Mouse (Mus musculus) midbrain, embryonic 15.5 days (tissue): ENCODE data around the gene Gpr19. TPM values are rescaled to one million over a fixed set of nuclear protein-coding genes. Genes with fewer than 3 reads are reported as not detected.

Experiments used
- ATAC-seq: fragments of 200-750 bp; cut with Nextera tagmentation; replicated peaks from 2 replicates; pipeline ENCODE4 v1.8.0; 2017; ENCODE audit warnings: moderate TSS enrichment
- H3K27ac ChIP-seq: fragments of 300-500 bp; sonication (generic); 2 replicates; pipeline ENCODE4 v1.5.1; 2015; ENCODE audit warnings: mild to moderate bottlenecking, inconsistent platforms
- H3K27me3 ChIP-seq: fragments of 300-500 bp; sonication (generic); replicated peaks from 2 replicates; pipeline ENCODE4 v1.6.1; 2015; ENCODE audit warnings: inconsistent platforms
- H3K36me3 ChIP-seq: fragments of 300-500 bp; sonication (generic); replicated peaks from 2 replicates; pipeline ENCODE4 v1.6.1; 2015; ENCODE audit warnings: inconsistent platforms
- H3K4me1 ChIP-seq: fragments of 300-500 bp; sonication (generic); 2 replicates; pipeline ENCODE4 v1.6.1; 2015; ENCODE audit warnings: inconsistent platforms
- H3K4me2 ChIP-seq: fragments of 300-500 bp; sonication (generic); 2 replicates; pipeline ENCODE4 v1.6.1; 2015; ENCODE audit warnings: inconsistent platforms, mild to moderate bottlenecking, moderate library complexity
- H3K4me3 ChIP-seq: fragments of 300-500 bp; sonication (generic); 2 replicates; pipeline ENCODE4 v1.5.1; 2015; ENCODE audit warnings: mild to moderate bottlenecking, inconsistent platforms
- H3K9ac ChIP-seq: fragments of 300-500 bp; sonication (generic); 2 replicates; pipeline ENCODE4 v1.6.1; 2015; ENCODE audit warnings: mild to moderate bottlenecking, inconsistent platforms
- H3K9me3 ChIP-seq: fragments of 300-500 bp; sonication (generic); 2 replicates; pipeline ENCODE4 v1.6.1; 2016; ENCODE audit warnings: inconsistent platforms
- WGBS: fragments of 180-500 bp; shearing (Covaris S2); methylation state at CpG from one replicate; pipeline ENCODE4 v1.1.7; 2015; ENCODE audit warnings: mixed read lengths; 5-methylcytosine and 5-hydroxymethylcytosine counted together
- polyA plus RNA-seq: library from polyadenylated mRNA; unstranded; fragments of >200 nt; fragmentation: Nextera tagmentation; extraction: Ambion mirVana; gene quantifications from 2 replicates; pipeline ENCODE4 v1.2.1, GENCODE M21; 2015

Gpr19 gene
- polyA plus RNA-seq, 1 experiment from 2014 or later: 44.0 TPM

- Histone ChIP-seq H3K4me1 (peaks cover 25% of the 10 kb centered on the region), H3K27me3 (no peaks in the 10 kb centered on the region), H3K9ac (peak overlapping the region; percentile 50; the same call in 1 of the 2 replicates), H3K4me2 (peak overlapping the region; percentile 91), H3K4me3 (peak overlapping the region; percentile 75), H3K36me3 (no peaks in the 10 kb centered on the region), H3K27ac (0 out of 2 replicates have a peak overlapping the region, but pooled peaks have one; percentile 42), H3K9me3 (no peaks in the 10 kb centered on the region)
- ATAC-seq: peak; percentile 37
- WGBS: under 1% methylated on average over 15 of the region's 15 CpGs
Measured at GRCm38 (mm10) chr6:134928889-134929310, 30.5 kb upstream of the Gpr19 start.

GRCm38 (mm10) chr6:134928096-134928888 is 29.9 kb upstream of the Gpr19 start:
- Histone ChIP-seq H3K27me3 (no peaks in the 10 kb centered on the region), H3K4me2 (peak overlapping the region; percentile 91), H3K4me3 (peak overlapping the region; percentile 75), H3K9ac (peak overlapping the region; percentile 50), H3K9me3 (no peaks in the 10 kb centered on the region), H3K27ac (peak overlapping the region; percentile 91), H3K36me3 (no peaks in the 10 kb centered on the region), H3K4me1 (peaks cover 31% of the 10 kb centered on the region)
- WGBS: under 1% methylated on average over 62 of the region's 63 CpGs
- peak; percentile 86 for ATAC-seq

GRCm38 (mm10) chr6:134927595-134928095 is 29.3 kb upstream of the Gpr19 start:
- peak; percentile 28 for ATAC-seq
- Histone ChIP-seq H3K4me1 (peaks cover 32% of the 10 kb centered on the region), H3K27ac (peak overlapping the region; percentile 91), H3K27me3 (no peaks in the 10 kb centered on the region), H3K4me2 (peak overlapping the region; percentile 91), H3K4me3 (peak overlapping the region; percentile 75), H3K36me3 (no peaks in the 10 kb centered on the region), H3K9ac (peak overlapping the region; percentile 50), H3K9me3 (no peaks in the 10 kb centered on the region)
- WGBS: 1% methylated on average over 13 of the region's 13 CpGs

GRCm38 (mm10) chr6:134926803-134927594 is 28.6 kb upstream of the Gpr19 start:
- no peaks in the 10 kb centered on the region for H3K36me3 ChIP-seq
- no peaks in the 10 kb centered on the region for H3K9me3 ChIP-seq
- ATAC-seq: peak; percentile 52
- no peaks in the 10 kb centered on the region for H3K27me3 ChIP-seq
- WGBS: 1% methylated on average over 63 of the region's 63 CpGs
- H3K4me2 ChIP-seq: peak overlapping the region; percentile 91
- peak overlapping the region; percentile 91 for H3K27ac ChIP-seq
- H3K4me1 ChIP-seq: peaks cover 38% of the 10 kb centered on the region
- H3K4me3 ChIP-seq: peak overlapping the region; percentile 75
- peak overlapping the region; percentile 50 for H3K9ac ChIP-seq

- peak overlapping the region; percentile 91; the same call in 1 of the 2 replicates for H3K27ac ChIP-seq
- peaks cover 43% of the 10 kb centered on the region for H3K4me1 ChIP-seq
- H3K9me3 ChIP-seq: no peaks in the 10 kb centered on the region
- no peak for ATAC-seq
- H3K27me3 ChIP-seq: no peaks in the 10 kb centered on the region
- WGBS: 12% methylated on average over 3 of the region's 3 CpGs
- H3K9ac ChIP-seq: peak overlapping the region; percentile 50
- peak overlapping the region; percentile 91 for H3K4me2 ChIP-seq
- peak overlapping the region; percentile 75 for H3K4me3 ChIP-seq
- H3K36me3 ChIP-seq: no peaks in the 10 kb centered on the region
Measured at GRCm38 (mm10) chr6:134926338-134926705, 27.9 kb upstream of the Gpr19 start.

- Histone ChIP-seq H3K27me3 (no peaks in the 10 kb centered on the region), H3K4me1 (peaks cover 43% of the 10 kb centered on the region), H3K9ac (no peak overlapping the region), H3K4me3 (no peak overlapping the region), H3K27ac (no peak overlapping the region), H3K4me2 (no peak overlapping the region), H3K36me3 (no peaks in the 10 kb centered on the region), H3K9me3 (no peaks in the 10 kb centered on the region)
- 61% methylated on average over 4 of the region's 4 CpGs for WGBS
- ATAC-seq: no peak
Measured at GRCm38 (mm10) chr6:134925673-134926337, 27.4 kb upstream of the Gpr19 start.

- H3K27me3 ChIP-seq: no peaks in the 10 kb centered on the region
- H3K36me3 ChIP-seq: no peaks in the 10 kb centered on the region
- H3K9me3 ChIP-seq: no peaks in the 10 kb centered on the region
- peaks cover 46% of the 10 kb centered on the region for H3K4me1 ChIP-seq
- no peak for ATAC-seq
- 63% methylated on average over 3 of the region's 3 CpGs for WGBS
- H3K9ac ChIP-seq: no peak overlapping the region
- no peak overlapping the region for H3K27ac ChIP-seq
- H3K4me3 ChIP-seq: no peak overlapping the region
- no peak overlapping the region; the same call in 1 of the 2 replicates for H3K4me2 ChIP-seq
Measured at GRCm38 (mm10) chr6:134924262-134924661, 25.9 kb upstream of the Gpr19 start.

- Histone ChIP-seq H3K9me3 (no peaks in the 10 kb centered on the region), H3K4me3 (peak overlapping the region; percentile 16), H3K36me3 (no peaks in the 10 kb centered on the region), H3K27ac (no peak overlapping the region), H3K27me3 (no peaks in the 10 kb centered on the region), H3K9ac (no peak overlapping the region), H3K4me2 (peak overlapping the region; percentile 95), H3K4me1 (peaks cover 46% of the 10 kb centered on the region)
- no peak for ATAC-seq
- WGBS: 68% methylated on average over 4 of the region's 4 CpGs
Measured at GRCm38 (mm10) chr6:134923670-134924069, 25.3 kb upstream of the Gpr19 start.

GRCm38 (mm10) chr6:134922511-134923195 is 24.3 kb upstream of the Gpr19 start:
- Histone ChIP-seq H3K9ac (peak overlapping the region; percentile 74; the same call in 1 of the 2 replicates), H3K4me2 (peak overlapping the region; percentile 95), H3K27me3 (peaks cover 5% of the 10 kb centered on the region), H3K4me1 (peaks cover 43% of the 10 kb centered on the region), H3K27ac (no peak overlapping the region), H3K36me3 (no peaks in the 10 kb centered on the region), H3K9me3 (no peaks in the 10 kb centered on the region), H3K4me3 (peak overlapping the region; percentile 82)
- ATAC-seq: no peak
- 26% methylated on average over 9 of the region's 9 CpGs for WGBS

GRCm38 (mm10) chr6:134921695-134922510 is 23.5 kb upstream of the Gpr19 start:
- Histone ChIP-seq H3K4me3 (peak overlapping the region; percentile 82), H3K9me3 (no peaks in the 10 kb centered on the region), H3K27me3 (peaks cover 5% of the 10 kb centered on the region), H3K36me3 (no peaks in the 10 kb centered on the region), H3K4me1 (peaks cover 39% of the 10 kb centered on the region), H3K27ac (0 out of 2 replicates have a peak overlapping the region, but pooled peaks have one; percentile 97), H3K4me2 (peak overlapping the region; percentile 95), H3K9ac (peak overlapping the region; percentile 74)
- no peak for ATAC-seq
- WGBS: 5% methylated on average over 20 of the region's 20 CpGs
